Mouse (Mus musculus) hindbrain, embryonic 12.5 days (tissue): Measurements from ENCODE around the gene Ppp2r2c. TPM values are rescaled to one million over a fixed set of nuclear protein-coding genes. Genes with fewer than 3 reads are reported as not detected.
"Not testable (repeated sequence)": the region's sequence is repeated elsewhere in the genome, so short reads cannot be mapped to it uniquely, and the experiment has no call there.

Experiments used
- ATAC-seq: fragments of 200-750 bp; cut with Nextera tagmentation; 2 replicates; pipeline ENCODE4 v1.8.0; 2017; ENCODE audit warnings: moderate TSS enrichment; ENCODE audit not compliant: low FRiP score
- H3K27ac ChIP-seq: fragments of 300-500 bp; sonication (generic); 2 replicates; pipeline ENCODE4 v1.5.1; 2016; ENCODE audit warnings: mild to moderate bottlenecking
- H3K27me3 ChIP-seq: fragments of 300-500 bp; sonication (generic); 2 replicates; pipeline ENCODE4 v1.6.1; 2016; ENCODE audit warnings: mild to moderate bottlenecking
- H3K36me3 ChIP-seq: fragments of 300-500 bp; sonication (generic); 2 replicates; pipeline ENCODE4 v1.6.1; 2016; ENCODE audit warnings: mild to moderate bottlenecking
- H3K4me1 ChIP-seq: fragments of 300-500 bp; sonication (generic); 2 replicates; pipeline ENCODE4 v1.6.1; 2016
- H3K4me2 ChIP-seq: fragments of 300-500 bp; sonication (generic); replicated peaks from 2 replicates; pipeline ENCODE4 v1.6.1; 2016; ENCODE audit warnings: mild to moderate bottlenecking
- H3K4me3 ChIP-seq: fragments of 300-500 bp; sonication (generic); 2 replicates; pipeline ENCODE4 v1.5.1; 2016; ENCODE audit warnings: mild to moderate bottlenecking
- H3K9ac ChIP-seq: fragments of 300-500 bp; sonication (generic); 2 replicates; pipeline ENCODE4 v1.6.1; 2016; ENCODE audit warnings: mild to moderate bottlenecking, moderate library complexity
- H3K9me3 ChIP-seq: fragments of 300-500 bp; sonication (generic); replicated peaks from 2 replicates; pipeline ENCODE4 v1.6.1; 2016; ENCODE audit warnings: mild to moderate bottlenecking
- WGBS: fragments of 180-500 bp; shearing (Covaris S2); methylation state at CpG from one replicate; pipeline ENCODE4 v1.1.7; 2016; 5-methylcytosine and 5-hydroxymethylcytosine counted together
- polyA plus RNA-seq: library from polyadenylated mRNA; unstranded; fragments of >200 nt; fragmentation: Nextera tagmentation; extraction: Ambion mirVana; gene quantifications from 2 replicates; pipeline ENCODE4 v1.2.1, GENCODE M21; 2016

The Ppp2r2c gene
- polyA plus RNA-seq, 1 experiment from 2014 or later, result 8.0 TPM

DNA sequence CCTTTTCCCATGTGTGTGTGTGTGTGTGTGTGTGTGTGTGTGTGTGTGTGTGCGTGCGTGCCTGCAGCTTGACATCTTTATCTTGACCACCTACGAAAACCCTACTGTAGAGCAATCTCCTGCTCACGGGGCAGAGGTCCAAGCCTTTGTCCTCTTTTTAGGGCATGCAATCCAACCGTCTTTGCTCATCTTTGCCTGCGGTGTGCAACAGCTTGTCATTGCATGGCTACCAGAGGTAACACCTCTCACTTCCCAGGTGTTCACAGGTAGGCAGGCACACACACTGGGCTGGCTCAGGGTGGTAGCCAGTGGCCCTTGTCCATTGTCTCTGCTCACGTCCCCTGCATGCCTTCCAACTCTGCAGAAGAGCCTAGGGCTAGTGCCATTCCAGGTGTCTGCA lies 49.7 kb downstream of the Ppp2r2c start:
- H3K4me2 ChIP-seq, result no peak overlapping the region
- ATAC-seq, result no peak
- H3K27me3 ChIP-seq, result peaks cover 4% of the 10 kb centered on the region
- no peak overlapping the region for H3K9ac ChIP-seq
- H3K9me3 ChIP-seq, result no peaks in the 10 kb centered on the region
- WGBS, result 70% methylated on average over 7 of the region's 7 CpGs
- no peak overlapping the region for H3K4me3 ChIP-seq
- peaks cover 15% of the 10 kb centered on the region for H3K4me1 ChIP-seq
- no peaks in the 10 kb centered on the region for H3K36me3 ChIP-seq
- no peak overlapping the region for H3K27ac ChIP-seq

DNA sequence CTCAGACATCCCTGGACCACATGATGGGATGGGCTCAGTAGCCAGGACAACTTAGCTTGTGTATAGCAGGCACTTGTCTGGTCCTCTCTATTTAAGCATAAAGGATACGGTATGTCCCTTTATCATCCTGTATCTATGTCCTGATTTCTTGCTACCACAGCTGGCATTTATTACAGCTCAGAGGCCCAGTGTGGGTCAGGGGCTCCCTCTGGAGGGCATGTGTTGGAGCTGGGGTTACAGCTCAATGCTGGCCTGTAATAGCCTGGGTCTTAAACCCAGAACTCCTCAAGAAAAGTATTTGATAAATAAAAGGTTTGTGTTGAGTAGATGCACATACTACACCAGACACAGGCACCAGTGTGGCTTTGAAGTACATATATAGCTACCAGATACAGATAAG lies 51.8 kb downstream of the Ppp2r2c start:
- Histone ChIP-seq H3K4me3 (no peak overlapping the region), H3K27me3 (peaks cover 4% of the 10 kb centered on the region), H3K4me2 (no peak overlapping the region), H3K27ac (no peak overlapping the region), H3K9ac (no peak overlapping the region), H3K4me1 (peaks cover 15% of the 10 kb centered on the region), H3K9me3 (no peaks in the 10 kb centered on the region), H3K36me3 (no peaks in the 10 kb centered on the region)
- no peak for ATAC-seq
- 22% methylated on average over 1 of the region's 1 CpGs for WGBS

DNA sequence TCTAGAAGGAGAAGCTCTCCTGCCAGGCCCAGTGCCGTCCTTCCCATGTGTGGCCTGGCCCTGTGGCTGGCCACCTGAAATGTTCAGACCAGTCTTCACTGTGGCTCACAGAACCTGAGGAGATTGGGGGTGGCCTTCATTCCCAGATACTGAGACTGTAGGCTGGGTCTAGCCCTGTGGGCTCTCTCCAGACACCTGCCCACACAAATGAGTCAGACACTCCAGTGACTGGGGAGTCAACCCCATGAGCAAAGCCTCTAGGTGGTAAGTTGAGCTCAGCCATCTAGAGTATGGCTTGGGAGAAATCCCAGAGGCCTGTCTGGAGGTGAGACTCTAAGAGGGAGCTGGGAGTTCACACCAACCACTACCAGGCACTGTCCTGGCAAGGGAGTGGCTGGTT lies 53.6 kb downstream of the Ppp2r2c start:
- Histone ChIP-seq H3K4me3 (no peak overlapping the region), H3K9me3 (no peaks in the 10 kb centered on the region), H3K4me1 (peaks cover 15% of the 10 kb centered on the region), H3K9ac (no peak overlapping the region), H3K4me2 (no peak overlapping the region), H3K27ac (no peak overlapping the region), H3K27me3 (no peaks in the 10 kb centered on the region; the same call in 1 of the 2 replicates), H3K36me3 (no peaks in the 10 kb centered on the region)
- ATAC-seq, result no peak
- 94% methylated on average over 1 of the region's 1 CpGs for WGBS

DNA sequence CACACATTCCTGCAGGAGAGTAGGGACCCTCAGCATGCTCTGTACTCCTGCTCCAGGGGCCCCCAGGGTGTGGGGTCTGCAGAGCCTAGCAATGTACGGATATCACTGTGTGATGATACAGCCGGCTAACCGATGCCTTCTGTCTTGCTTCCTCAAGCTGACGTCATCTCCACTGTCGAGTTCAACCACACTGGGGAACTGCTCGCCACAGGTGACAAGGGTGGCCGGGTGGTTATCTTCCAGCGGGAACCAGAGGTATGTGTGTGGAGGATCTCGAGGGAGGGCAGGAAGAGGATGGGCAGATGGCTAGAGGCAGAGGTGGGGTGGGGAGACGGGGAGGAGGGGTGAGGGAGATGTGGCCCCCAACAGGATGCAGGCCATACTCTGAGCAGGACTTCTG lies 54.5 kb downstream of the Ppp2r2c start:
- WGBS, result 78% methylated on average over 10 of the region's 10 CpGs
- no peak for ATAC-seq
- H3K36me3 ChIP-seq, result no peaks in the 10 kb centered on the region

DNA sequence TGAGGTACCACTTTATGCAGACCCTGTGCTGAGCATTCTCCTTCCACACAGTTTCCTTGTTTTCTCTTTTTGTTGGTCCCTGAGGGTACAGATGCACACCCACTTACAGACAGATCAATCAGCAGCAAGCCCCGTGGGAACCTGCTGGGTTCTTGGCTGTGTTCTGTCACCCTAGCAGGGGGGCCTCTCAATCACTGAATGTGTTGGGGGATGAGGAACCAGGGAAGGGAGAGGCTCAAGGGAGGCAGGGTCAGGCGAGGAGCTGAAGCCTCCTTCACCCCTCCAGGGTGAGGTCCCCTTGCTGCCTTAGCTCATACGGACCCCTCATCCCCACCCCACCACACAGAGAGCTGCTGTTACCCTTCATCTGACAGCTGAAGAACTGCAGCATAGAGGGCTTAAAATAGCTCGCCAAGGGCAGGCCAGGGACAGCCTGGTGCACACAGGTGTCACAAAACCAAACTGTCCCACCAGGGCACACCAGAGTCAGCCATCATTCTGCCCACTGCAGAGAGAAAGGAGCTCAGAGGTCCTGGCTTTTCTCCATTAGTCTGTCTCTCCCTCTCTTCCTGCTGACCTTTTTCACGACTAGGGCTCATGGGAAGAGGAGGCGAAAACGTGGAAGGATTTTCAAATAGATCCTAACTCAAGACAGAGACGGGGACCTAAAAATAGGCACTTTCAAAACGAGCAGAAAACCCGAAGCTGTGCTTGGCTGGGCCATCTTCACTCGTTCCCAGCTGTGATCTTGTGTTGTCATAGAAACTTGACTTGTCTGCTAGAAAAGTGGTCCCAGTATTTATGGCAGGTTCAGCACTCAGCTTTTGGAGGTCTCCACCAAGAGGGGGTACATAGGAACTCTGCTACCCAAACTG lies 55.8 kb downstream of the Ppp2r2c start:
- Histone ChIP-seq H3K27me3 (no peaks in the 10 kb centered on the region; the same call in 1 of the 2 replicates), H3K4me2 (no peak overlapping the region), H3K27ac (no peak overlapping the region), H3K4me3 (no peak overlapping the region), H3K9ac (no peak overlapping the region), H3K9me3 (no peaks in the 10 kb centered on the region), H3K4me1 (peaks cover 7% of the 10 kb centered on the region), H3K36me3 (no peaks in the 10 kb centered on the region)
- no peak for ATAC-seq
- WGBS, result 48% methylated on average over 11 of the region's 11 CpGs

More for the DNA sequence above, 54.5 kb downstream of the Ppp2r2c start:
- Histone ChIP-seq H3K27me3 (no peaks in the 10 kb centered on the region; the same call in 1 of the 2 replicates), H3K9me3 (no peaks in the 10 kb centered on the region), H3K27ac (no peak overlapping the region), H3K4me2 (no peak overlapping the region), H3K4me1 (peaks cover 15% of the 10 kb centered on the region), H3K4me3 (no peak overlapping the region), H3K9ac (no peak overlapping the region)

DNA sequence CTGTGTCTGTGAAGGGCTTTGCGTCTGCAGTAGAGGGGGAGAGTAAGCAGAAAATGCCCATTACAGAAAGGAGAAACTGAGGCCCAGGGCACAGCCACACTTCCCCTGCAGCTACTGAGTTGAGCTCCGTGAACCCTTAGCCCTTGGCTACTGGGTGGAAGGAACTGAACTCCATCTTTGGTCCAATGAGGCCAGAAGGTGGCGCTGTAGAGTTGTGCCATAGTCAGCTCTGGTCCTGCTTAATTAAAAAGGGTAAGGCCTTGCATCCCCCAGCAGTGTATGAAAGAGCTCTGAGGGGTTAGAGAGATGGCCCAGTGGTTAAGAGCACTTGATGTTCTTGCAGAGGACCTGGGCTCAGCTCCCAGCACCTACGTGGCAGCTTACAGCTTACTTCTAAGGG lies 60.4 kb downstream of the Ppp2r2c start:
- no peaks in the 10 kb centered on the region for H3K9me3 ChIP-seq
- H3K36me3 ChIP-seq, result no peaks in the 10 kb centered on the region
- no peaks in the 10 kb centered on the region; the same call in 1 of the 2 replicates for H3K4me1 ChIP-seq
- no peak overlapping the region for H3K4me3 ChIP-seq
- no peak overlapping the region for H3K4me2 ChIP-seq
- no peaks in the 10 kb centered on the region for H3K27me3 ChIP-seq
- H3K9ac ChIP-seq, result no peak overlapping the region
- WGBS, result 54% methylated on average over 4 of the region's 4 CpGs
- ATAC-seq, result no peak
- H3K27ac ChIP-seq, result no peak overlapping the region

DNA sequence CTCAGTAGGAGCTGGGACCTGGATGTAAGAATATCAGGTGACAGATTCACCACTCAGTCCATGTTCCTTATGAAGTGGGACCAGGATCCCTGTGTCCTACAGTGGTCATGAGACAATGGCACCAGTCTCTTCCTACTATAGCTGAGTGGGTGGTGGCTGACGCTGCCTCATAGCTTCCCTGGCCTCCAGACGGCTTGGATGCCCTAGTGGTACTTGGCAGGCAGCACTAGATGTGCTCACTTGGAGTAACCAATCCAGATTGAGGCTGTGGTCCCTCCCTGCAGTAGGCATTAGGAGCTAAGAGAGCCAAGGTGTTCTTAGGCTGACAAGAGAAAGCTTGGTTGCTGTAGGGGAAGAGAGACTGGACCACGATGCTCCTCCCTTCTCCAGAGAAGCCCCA lies 61.1 kb downstream of the Ppp2r2c start:
- no peaks in the 10 kb centered on the region; the same call in 1 of the 2 replicates for H3K4me1 ChIP-seq
- no peaks in the 10 kb centered on the region for H3K9me3 ChIP-seq
- H3K27ac ChIP-seq, result no peak overlapping the region
- H3K27me3 ChIP-seq, result no peaks in the 10 kb centered on the region
- ATAC-seq, result no peak
- no peak overlapping the region for H3K4me3 ChIP-seq
- H3K4me2 ChIP-seq, result no peak overlapping the region
- 64% methylated on average over 3 of the region's 3 CpGs for WGBS
- no peaks in the 10 kb centered on the region for H3K36me3 ChIP-seq
- H3K9ac ChIP-seq, result no peak overlapping the region

DNA sequence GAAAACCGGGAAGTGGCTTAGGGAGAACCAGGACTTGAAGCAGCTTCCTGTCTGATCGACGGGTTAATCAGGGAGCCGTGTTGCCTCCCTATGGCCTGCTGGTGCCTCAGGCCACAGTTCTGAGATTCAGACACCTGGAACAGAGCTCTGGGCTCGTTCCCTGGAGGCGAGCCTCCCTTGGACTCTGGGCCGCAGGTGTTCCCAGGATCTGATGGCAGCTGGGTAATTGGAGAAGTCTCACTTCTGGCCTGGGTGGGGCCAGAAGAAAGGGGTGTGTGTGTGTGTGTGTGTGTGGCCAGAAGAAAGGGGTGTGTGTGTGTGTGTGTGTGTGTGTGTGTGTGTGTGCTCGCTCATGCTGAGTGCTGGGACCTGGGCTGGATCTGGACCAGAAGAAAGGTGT lies 65.1 kb downstream of the Ppp2r2c start:
- 62% methylated on average over 8 of the region's 8 CpGs for WGBS
- H3K4me3 ChIP-seq, result no peak overlapping the region
- H3K27me3 ChIP-seq, result no peaks in the 10 kb centered on the region
- H3K9me3 ChIP-seq, result no peaks in the 10 kb centered on the region
- H3K9ac ChIP-seq, result no peak overlapping the region
- H3K4me2 ChIP-seq, result no peak overlapping the region
- no peak overlapping the region for H3K27ac ChIP-seq
- H3K4me1 ChIP-seq, result peaks cover 13% of the 10 kb centered on the region
- no peaks in the 10 kb centered on the region for H3K36me3 ChIP-seq
- no peak for ATAC-seq

DNA sequence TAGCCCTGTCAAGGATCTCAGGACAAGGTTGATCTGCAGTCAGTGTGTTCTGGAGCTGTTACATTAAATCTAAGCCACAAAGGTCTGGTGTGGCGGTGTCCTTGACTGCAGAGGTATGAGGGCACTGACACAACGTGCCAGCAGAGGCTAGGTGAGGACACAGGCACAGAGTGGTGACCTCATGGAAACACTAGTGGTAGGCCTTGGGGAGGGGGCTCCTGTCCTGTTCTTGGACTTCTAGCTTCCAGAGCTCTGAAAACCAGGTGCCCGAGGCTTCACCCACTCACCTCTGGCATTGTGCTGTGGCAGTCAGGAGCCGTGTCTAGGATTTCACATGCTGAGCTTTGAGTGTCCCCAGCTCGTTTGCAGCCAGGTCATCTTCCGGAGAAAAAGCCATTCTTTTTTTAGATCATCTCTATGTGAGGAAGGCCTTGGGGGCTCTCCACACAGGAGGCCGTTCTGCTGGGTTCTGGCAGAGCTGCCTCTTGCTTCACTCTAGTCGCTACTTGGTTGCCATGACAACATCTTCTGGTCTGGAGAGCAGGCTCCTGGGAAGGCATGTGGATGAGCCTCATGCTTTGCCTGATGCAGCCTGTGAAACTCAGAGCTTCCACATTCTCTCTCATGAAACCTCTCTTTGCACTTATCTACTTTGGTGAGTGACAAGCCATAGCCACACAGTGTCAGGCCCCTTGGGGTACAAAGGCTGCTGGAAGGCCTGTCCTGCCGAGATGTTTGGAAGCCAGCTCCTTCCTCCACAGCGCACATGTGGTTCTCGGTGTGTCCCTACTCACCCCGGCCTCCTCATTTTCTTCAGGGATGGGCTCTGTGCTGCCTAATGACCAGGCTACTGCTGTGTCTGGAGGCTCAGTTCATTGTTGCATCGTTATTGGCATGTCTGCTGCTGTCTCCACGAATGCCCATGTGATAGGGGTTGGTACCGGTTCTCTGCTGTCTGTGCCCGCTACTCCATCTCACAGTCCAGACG lies 67.5 kb downstream of the Ppp2r2c start:
- WGBS, result 59% methylated on average over 17 of the region's 17 CpGs
- H3K9me3 ChIP-seq, result no peaks in the 10 kb centered on the region
- H3K9ac ChIP-seq, result no peak overlapping the region
- no peaks in the 10 kb centered on the region for H3K27me3 ChIP-seq
- H3K27ac ChIP-seq, result no peak overlapping the region
- H3K4me2 ChIP-seq, result no peak overlapping the region
- H3K4me1 ChIP-seq, result peaks cover 13% of the 10 kb centered on the region
- H3K36me3 ChIP-seq, result no peaks in the 10 kb centered on the region
- ATAC-seq, result peak; percentile 76
- no peak overlapping the region for H3K4me3 ChIP-seq

DNA sequence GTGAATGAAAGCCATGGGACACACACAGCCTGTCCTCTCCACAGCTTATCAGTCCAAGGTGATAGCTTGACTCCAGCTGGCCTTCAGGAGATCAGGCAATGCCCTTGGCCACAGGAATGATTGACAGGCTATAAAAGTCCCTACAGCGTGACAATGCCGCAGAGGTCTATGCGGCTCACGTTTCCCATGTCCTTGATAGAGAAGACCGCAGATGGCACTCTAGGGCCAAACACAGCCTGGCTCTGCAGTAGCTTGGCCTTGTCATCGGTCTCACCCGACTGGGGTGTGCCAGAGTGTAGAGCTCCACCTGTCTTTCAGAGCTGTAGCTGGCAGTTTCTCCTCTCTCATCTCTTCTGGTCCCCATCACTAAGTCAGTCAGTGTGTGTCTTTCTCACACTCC lies 68.2 kb downstream of the Ppp2r2c start:
- ATAC-seq, result no peak
- no peak overlapping the region for H3K4me3 ChIP-seq
- H3K36me3 ChIP-seq, result no peaks in the 10 kb centered on the region
- WGBS, result 87% methylated on average over 7 of the region's 7 CpGs
- peaks cover 13% of the 10 kb centered on the region for H3K4me1 ChIP-seq
- H3K9me3 ChIP-seq, result no peaks in the 10 kb centered on the region
- H3K27ac ChIP-seq, result no peak overlapping the region
- no peak overlapping the region for H3K4me2 ChIP-seq
- no peak overlapping the region for H3K9ac ChIP-seq
- no peaks in the 10 kb centered on the region for H3K27me3 ChIP-seq

DNA sequence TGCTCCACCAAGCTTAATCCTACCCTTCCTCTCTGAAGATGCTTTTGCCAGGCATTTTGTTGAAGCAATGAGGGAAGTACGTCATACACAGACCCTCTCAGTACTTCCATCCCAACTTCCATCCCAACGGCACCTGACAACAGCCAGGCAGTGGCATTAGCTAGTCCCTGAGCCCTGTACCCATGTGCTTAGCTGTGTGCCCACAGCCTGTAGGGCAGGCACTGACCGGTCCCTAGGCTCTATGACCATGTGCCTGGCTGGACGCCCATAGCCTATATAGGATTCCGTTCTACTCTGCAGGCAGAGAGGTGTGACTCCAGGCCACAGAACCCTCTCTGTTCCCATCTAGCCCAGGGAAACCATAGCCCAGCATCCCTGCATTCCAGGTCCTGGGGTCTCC lies 69.7 kb downstream of the Ppp2r2c start:
- H3K9ac ChIP-seq, result no peak overlapping the region
- no peak overlapping the region for H3K27ac ChIP-seq
- no peak overlapping the region for H3K4me2 ChIP-seq
- no peak overlapping the region for H3K4me3 ChIP-seq
- no peak for ATAC-seq
- H3K27me3 ChIP-seq, result no peaks in the 10 kb centered on the region
- no peaks in the 10 kb centered on the region for H3K9me3 ChIP-seq
- 91% methylated on average over 5 of the region's 5 CpGs for WGBS
- H3K36me3 ChIP-seq, result no peaks in the 10 kb centered on the region
- peaks cover 13% of the 10 kb centered on the region for H3K4me1 ChIP-seq

DNA sequence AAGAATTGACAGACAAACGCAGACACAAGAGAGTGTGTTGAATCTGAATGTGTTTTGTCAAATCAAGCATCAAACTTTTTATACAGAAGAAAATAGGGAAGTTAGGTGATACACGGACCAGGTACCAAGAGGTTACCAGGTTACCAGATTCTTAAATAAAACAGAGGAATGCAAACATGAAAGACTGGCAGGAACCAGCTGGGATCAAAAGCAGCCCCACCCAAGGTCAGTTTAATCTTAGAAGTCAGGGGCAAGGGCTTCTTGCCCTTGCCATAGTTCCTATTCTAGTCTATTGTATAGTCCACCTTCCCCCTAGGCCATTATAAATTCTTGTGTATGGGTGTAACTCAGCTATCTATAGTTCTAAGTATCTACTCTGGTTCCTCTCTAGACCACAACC lies 70.7 kb downstream of the Ppp2r2c start:
- ATAC-seq, H3K36me3 ChIP-seq, H3K9ac ChIP-seq: not testable (repeated sequence)

More for the DNA sequence above, 70.7 kb downstream of the Ppp2r2c start:
- not testable (repeated sequence) for H3K4me3 ChIP-seq, H3K4me2 ChIP-seq, H3K27me3 ChIP-seq, H3K27ac ChIP-seq, H3K9me3 ChIP-seq
- H3K4me1 ChIP-seq, result peaks cover 13% of the 10 kb centered on the region
- 78% methylated on average over 2 of the region's 2 CpGs for WGBS
